Mouse (Mus musculus) activated CD4-positive, CD25-positive, alpha-beta regulatory T cell (primary cell): ENCODE results near the gene Utf1. TPM values are rescaled to one million over a fixed set of nuclear protein-coding genes. Genes with fewer than 3 reads are reported as not detected.

Experiments used
- polyA plus RNA-seq, 2 experiments: library from polyadenylated mRNA; unstranded; fragments of 100-300 nt; shearing (Covaris generic); gene quantifications; one replicate each; pipeline ENCODE4 v1.2.1; 2017

Gene Utf1
- 1 to 10 TPM; 1.6 to 2.6 TPM for polyA plus RNA-seq

GRCm38 (mm10) chr7:139943674-139944281 lies at the start of gene Utf1:
Utf1 (plus strand) TSS chr7:139943789.

GRCm38 (mm10) chr7:139894655-139895557 lies 48.7 kb upstream of the Utf1 start, which contains the start of gene Kndc1:
Kndc1 (plus strand) TSS chr7:139894696.

GRCm38 (mm10) chr7:139978278-139978892 lies 34.8 kb downstream of the Utf1 start, which contains the start of gene 6430531B16Rik:
6430531B16Rik (minus strand) TSS chr7:139978755.

GRCm38 (mm10) chr7:139992406-139992805 lies 48.8 kb downstream of the Utf1 start, which contains the start of gene Adam8:
Adam8 (minus strand) TSS chr7:139992562.

Other genes with a start within 250 kb of the Utf1 start
- not detected for gene Adgra1, start 109.6 kb upstream of the Utf1 start, polyA plus RNA-seq
- gene Kndc1, start 49.1 kb upstream of the Utf1 start, polyA plus RNA-seq, result under 1 TPM; 0.31 to 0.74 TPM
- under 1 TPM; 0.22 to 0.44 TPM for gene 6430531B16Rik, start 35.0 kb downstream of the Utf1 start, polyA plus RNA-seq
- 10 to 100 TPM; 20.5 to 21.8 TPM for gene Adam8, start 48.8 kb downstream of the Utf1 start, polyA plus RNA-seq
- gene Zfp511, start 92.6 kb downstream of the Utf1 start, polyA plus RNA-seq, result 10 to 100 TPM; 46.4 to 48.1 TPM
- 10 to 100 TPM; 29.9 to 32.9 TPM for gene Tubgcp2, start 92.9 kb downstream of the Utf1 start, polyA plus RNA-seq
- gene Msx3, start 105.3 kb downstream of the Utf1 start, polyA plus RNA-seq, result not detected
- gene Caly, start 138.8 kb downstream of the Utf1 start, polyA plus RNA-seq, result not detected
- gene Prap1, start 149.6 kb downstream of the Utf1 start, polyA plus RNA-seq, result not detected
- 10 to 100 TPM; 13.4 to 15.1 TPM for gene Fuom, start 158.7 kb downstream of the Utf1 start, polyA plus RNA-seq
- 1 to 10 TPM; 5.1 to 9.2 TPM for gene Paox, start 172.0 kb downstream of the Utf1 start, polyA plus RNA-seq
- 10 to 100 TPM; 54.2 to 70.6 TPM for gene Echs1, start 172.7 kb downstream of the Utf1 start, polyA plus RNA-seq
- 10 to 100 TPM; 21.0 to 44.0 TPM for gene Mtg1, start 193.8 kb downstream of the Utf1 start, polyA plus RNA-seq
- not detected for gene Sprn, start 211.1 kb downstream of the Utf1 start, polyA plus RNA-seq
- gene Olfr522, start 221.0 kb downstream of the Utf1 start, polyA plus RNA-seq, result not detected
- gene Olfr523, start 229.4 kb downstream of the Utf1 start, polyA plus RNA-seq, result not detected